ENCODE assay signal across 9 mouse cellular contexts in the genomic region with DNA sequence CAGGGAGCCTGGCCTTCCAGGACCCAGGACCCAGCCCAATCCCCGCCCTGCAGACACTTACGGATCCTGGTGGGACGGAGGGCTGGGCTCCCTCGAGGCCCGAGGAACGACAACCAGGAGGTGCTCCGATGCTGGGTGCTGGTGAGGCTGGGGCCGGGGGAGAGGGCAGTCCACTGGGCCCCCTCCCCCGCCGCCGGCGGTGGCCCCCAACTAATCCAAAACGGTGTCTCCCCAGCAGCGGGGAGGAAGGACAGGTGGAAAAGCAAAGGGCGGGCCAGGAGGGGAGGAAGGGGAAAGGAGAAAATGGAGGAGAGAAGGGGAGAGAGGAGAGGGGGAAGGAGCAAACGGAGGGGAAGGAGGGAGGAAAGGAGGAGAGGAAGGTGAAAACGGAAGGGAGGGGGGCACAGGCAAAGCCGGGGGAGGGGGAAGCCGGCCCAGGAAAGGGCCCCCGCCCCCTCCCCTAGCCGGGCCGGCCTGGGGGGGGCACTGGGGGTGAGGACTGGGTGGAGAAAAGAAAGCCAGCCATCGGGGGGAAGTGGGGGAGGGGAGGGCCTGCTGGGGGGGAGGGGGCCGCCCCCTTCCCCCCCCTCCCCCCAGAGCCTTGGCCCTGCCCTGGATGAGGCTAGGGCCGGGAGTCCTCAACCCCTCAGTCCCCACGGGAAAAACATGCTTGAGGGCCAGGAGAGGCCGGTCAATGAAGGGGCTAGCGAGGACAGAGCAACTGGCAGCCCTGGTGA. TPM values are rescaled to one million over a fixed set of nuclear protein-coding genes. Genes with fewer than 3 reads are reported as not detected.
A peak's percentile ranks its signal among the peaks of the same experiment; 100 is the strongest.
DNase-seq lines count a peak whose midpoint lies in the region; ATAC-seq and TF ChIP-seq lines count a peak whose summit lies in the region.
"Had no signal": no experiment of that assay in that cellular context is flagged by ENCODE, and none has a peak within 500 bp of the region (broad histone marks: within the 10 kb centered on the region; RNA-seq: fewer than 3 reads in every experiment).

A gene (minus strand): TSS at position 368 of the 737 bp plus-strand sequence.
A gene (plus strand): TSS at position 589 of the 737 bp plus-strand sequence.

- intact Hi-C loops in heart, postnatal 25 days (cut with DNase I): loop anchor here (10.0 kb wide), 1 partner anchor 187 kb away; a partner anchor contains a TSS

- H3K9me3 ChIP-seq in ES-E14 (ENCODE audit: control insufficient read depth, insufficient read depth, low read depth, low read length): no peaks in the 10 kb centered on the region
- H3K9me3 ChIP-seq in hindbrain, postnatal 0 days (ENCODE audit: low read length): no peaks in the 10 kb centered on the region
- H3K9me3 ChIP-seq in liver, embryonic 13.5 days (replicated peaks): no peaks in the 10 kb centered on the region
- H3K9me3 ChIP-seq in stomach, embryonic 14.5 days (ENCODE audit: control insufficient read depth, low read depth, low read length): no peaks in the 10 kb centered on the region

- H3K36me3 ChIP-seq in ES-E14 (ENCODE audit: control insufficient read depth, insufficient read depth, low read length, poor library complexity, severe bottlenecking): peaks cover 5% of the 10 kb centered on the region; the same call in 1 of the 2 replicates
- H3K36me3 ChIP-seq in hindbrain, postnatal 0 days (ENCODE audit: insufficient read depth, low read length): peaks cover 12% of the 10 kb centered on the region
- H3K36me3 ChIP-seq in liver, embryonic 13.5 days: peaks cover 11% of the 10 kb centered on the region; the same call in 1 of the 2 replicates
- peaks cover 8% of the 10 kb centered on the region for H3K36me3 ChIP-seq in stomach, embryonic 14.5 days (ENCODE audit: control insufficient read depth, insufficient read depth, low read length)

- peaks cover 0 to 15% of the 10 kb centered on the region in 2 experiments; a peak in 1 of 4 replicates for H3K4me1 ChIP-seq in ES-E14 (ENCODE audit: control insufficient read depth in 2 of 2, insufficient read depth in 2 of 2, low read length in 2 of 2, poor library complexity in 1 of 2)
- peaks cover 27% of the 10 kb centered on the region; the same call in 1 of the 2 replicates for H3K4me1 ChIP-seq in hindbrain, postnatal 0 days (ENCODE audit: insufficient read depth, low read length)
- H3K4me1 ChIP-seq in liver, embryonic 13.5 days (replicated peaks): peaks cover 58% of the 10 kb centered on the region
- H3K4me1 ChIP-seq in stomach, embryonic 14.5 days (ENCODE audit: control insufficient read depth, insufficient read depth, low read length): peaks cover 23% of the 10 kb centered on the region

- peak within 1 kb of the TSS; percentile 87 for H3K4me2 ChIP-seq in hindbrain, postnatal 0 days (ENCODE audit: low read depth, low read length)
- H3K4me2 ChIP-seq in liver, embryonic 13.5 days: peak within 1 kb of the TSS; percentile 89
- H3K4me2 ChIP-seq in stomach, embryonic 14.5 days (replicated peaks; ENCODE audit: low read depth, low read length): peak within 1 kb of the TSS; percentile 93

- peak within 1 kb of the TSS; percentile 55 for H3K9ac ChIP-seq in ES-E14 (ENCODE audit: insufficient read depth, low read depth, low read length, poor library complexity, severe bottlenecking)
- peak within 1 kb of the TSS; percentile 90 for H3K9ac ChIP-seq in hindbrain, postnatal 0 days (replicated peaks; ENCODE audit: low read length)
- H3K9ac ChIP-seq in liver, embryonic 13.5 days: peak within 1 kb of the TSS; percentile 75
- peak within 1 kb of the TSS; percentile 72 for H3K9ac ChIP-seq in stomach, embryonic 14.5 days (replicated peaks; ENCODE audit: low read depth, low read length)

- no peak for ATAC-seq in hindbrain, postnatal 0 days
- no peak for ATAC-seq in liver, embryonic 13.5 days (ENCODE audit: low read depth)
- no peak for ATAC-seq in stomach, embryonic 14.5 days (ENCODE audit: insufficient number of reproducible peaks, insufficient read depth, low FRiP score, low read depth)

- no peak for TF ChIP-seq CTCF in hindbrain, postnatal 0 days (IDR thresholded peaks at IDR 0.05; ENCODE audit: low read depth)

- peak within 1 kb of the TSS; percentile 54 to 67 for H3K4me3 ChIP-seq in ES-E14 (ENCODE audit: insufficient read depth in 1 of 2, low read depth in 1 of 2, low read length in 2 of 2, poor library complexity in 1 of 2, severe bottlenecking in 1 of 2)
- H3K4me3 ChIP-seq in hindbrain, postnatal 0 days (ENCODE audit: low read length): peak within 1 kb of the TSS; percentile 64
- H3K4me3 ChIP-seq in liver, embryonic 13.5 days (replicated peaks): peak within 1 kb of the TSS; percentile 60
- peak within 1 kb of the TSS; percentile 66 for H3K4me3 ChIP-seq in stomach, embryonic 14.5 days (ENCODE audit: low read depth, low read length)

- in situ Hi-C loops in ES-E14 (cut with MboI; ENCODE audit: low sequenced_read_pairs in 2 of 2, unreplicated experiment in 2 of 2): no loop called here

- DNase-seq in heart, adult 11 months: peak; percentile 91
- DNase-seq in heart, postnatal 25 days (ENCODE audit: low spot score): no peak
- DNase-seq in ES-E14 (ENCODE audit: low read depth, low spot score): no peak
- peak; percentile 26 for DNase-seq in embryo, embryonic 10.5 days (ENCODE audit: low spot score)
- peak; percentile 50 for DNase-seq in hindbrain, postnatal 0 days (ENCODE audit: low spot score)
- no peak for DNase-seq in liver, embryonic 13.5 days
- no peak for DNase-seq in gastrocnemius, adult 18-20 months (ENCODE audit: low spot score)

- no peak within 1 kb of the TSS for H3K27ac ChIP-seq in ES-E14 (ENCODE audit: insufficient read depth, low read depth, low read length, poor library complexity, severe bottlenecking)
- peak within 1 kb of the TSS; percentile 91 for H3K27ac ChIP-seq in hindbrain, postnatal 0 days
- H3K27ac ChIP-seq in liver, embryonic 13.5 days: peak within 1 kb of the TSS; percentile 59
- peak within 1 kb of the TSS; percentile 83 for H3K27ac ChIP-seq in stomach, embryonic 14.5 days (ENCODE audit: low read length)

- no peaks in the 10 kb centered on the region for H3K27me3 ChIP-seq in hindbrain, postnatal 0 days (ENCODE audit: insufficient read depth, low read length)
- 0 out of 2 replicates have a peak, but pooled peaks cover 5% of the 10 kb centered on the region for H3K27me3 ChIP-seq in liver, embryonic 13.5 days
- H3K27me3 ChIP-seq in stomach, embryonic 14.5 days (ENCODE audit: control insufficient read depth, insufficient read depth, low read length): no peaks in the 10 kb centered on the region
- H3K27me3 ChIP-seq: CH12.LX had no signal

- WGBS in hindbrain, postnatal 0 days: under 1% methylated on average over 19 of the region's 28 CpGs
- 7% methylated on average over 24 of the region's 28 CpGs for WGBS in liver, embryonic 13.5 days (ENCODE audit: insufficient replicate concordance)
- WGBS in stomach, embryonic 14.5 days: under 1% methylated on average over 26 of the region's 28 CpGs

TF ChIP-seq in ES-E14, 5 proteins besides CTCF, POLR2A, EP300 and RAD21:
- TF ChIP-seq HCFC1 (IDR thresholded peaks at IDR 0.05; ENCODE audit: borderline replicate concordance, insufficient read depth, low read length) (no peak), ZC3H11A (IDR thresholded peaks at IDR 0.05; ENCODE audit: borderline replicate concordance, low read depth, low read length) (no peak), MAFK (IDR thresholded peaks at IDR 0.05; ENCODE audit: insufficient read depth, low read depth, low read length) (no peak), CHD2 (IDR thresholded peaks at IDR 0.05; ENCODE audit: low read depth, low read length) (no peak), ZNF384 (IDR thresholded peaks at IDR 0.05; ENCODE audit: low read depth, low read length) (no peak)

RNA-seq across cellular contexts. Expression of the first gene that starts in this region (rescaled TPM):
- total RNA-seq in heart, postnatal 25 days (2021): 1 to 10 TPM; 4.5 to 4.8 TPM
- 10.0 and 10.7 TPM in 2 replicates for total RNA-seq in ES-E14 (2012; rRNA removed)
- 141 and 142 TPM in 2 replicates for total RNA-seq in hindbrain, postnatal 0 days (2014; rRNA removed)
- polyA plus RNA-seq in hindbrain, postnatal 0 days (2015; fragmentation: Nextera tagmentation; extraction: Ambion mirVana): 14.6 and 14.8 TPM in 2 replicates
- polyA plus RNA-seq in liver, embryonic 13.5 days (2015; fragmentation: Nextera tagmentation; extraction: Ambion mirVana): 0.86 and 1.0 TPM in 2 replicates
- 12.3 and 13.0 TPM in 2 replicates for polyA plus RNA-seq in stomach, embryonic 14.5 days (2014; fragmentation: Nextera tagmentation; extraction: Ambion mirVana)
- total RNA-seq in gastrocnemius, adult 18-20 months (2021): 1 to 10 TPM; 1.7 to 2.7 TPM

RNA-seq across cellular contexts. Expression of the second gene that starts in this region (rescaled TPM):
- total RNA-seq in heart, postnatal 25 days (2021): 1 to 10 TPM; 9.8 to 9.9 TPM
- total RNA-seq in ES-E14 (2012; rRNA removed): 15.1 and 18.9 TPM in 2 replicates
- total RNA-seq in hindbrain, postnatal 0 days (2014; rRNA removed): 38.4 and 40.4 TPM in 2 replicates
- 23.7 and 26.3 TPM in 2 replicates for polyA plus RNA-seq in hindbrain, postnatal 0 days (2015; fragmentation: Nextera tagmentation; extraction: Ambion mirVana)
- 9.7 and 11.1 TPM in 2 replicates for polyA plus RNA-seq in liver, embryonic 13.5 days (2015; fragmentation: Nextera tagmentation; extraction: Ambion mirVana)
- 25.9 and 27.9 TPM in 2 replicates for polyA plus RNA-seq in stomach, embryonic 14.5 days (2014; fragmentation: Nextera tagmentation; extraction: Ambion mirVana)
- 1 to 10 TPM; 7.5 to 7.7 TPM for total RNA-seq in gastrocnemius, adult 18-20 months (2021)

Comparison
In these comparisons a context has a peak if more than half of its experiments do, and no peak if none do; other contexts are left out.
1. RNA of the first gene that starts in this region (total RNA-seq): 141 to 142 TPM in hindbrain, postnatal 0 days; 10.0 to 10.7 TPM in ES-E14, 4.5 to 4.8 TPM in heart, postnatal 25 days and 1.7 to 2.7 TPM in gastrocnemius, adult 18-20 months; every median in the first group is over 10 times any median in the second.
2. DNase-seq: peak in heart, adult 11 months (single experiment), embryo, embryonic 10.5 days (single experiment) and hindbrain, postnatal 0 days (single experiment); none in heart, postnatal 25 days (single experiment), ES-E14 (single experiment), liver, embryonic 13.5 days (single experiment) and gastrocnemius, adult 18-20 months (single experiment).
3. Peak in every context shown above with its lines, with median percentiles within 50 percentile points of each other: H3K4me3 ChIP-seq, H3K9ac ChIP-seq and H3K4me2 ChIP-seq.